Mouse (Mus musculus) layer of hippocampus, adult 11-12 months (tissue): ENCODE measurements at regions not wholly inside any gene's neighbourhood (a gene's known extent, or its start where the extent isn't known, plus 50 kb on each side); places are given as distances from the start of the nearest gene placed in this dataset.
A peak's percentile ranks its signal among the peaks of the same experiment; 100 is the strongest.

Experiments used
- DNase-seq: peaks from one replicate; pipeline ENCODE4 v3.0.0; 2022; ENCODE audit warnings: low spot score

- DNase-seq: no peak
Measured at GRCm38 (mm10) chr14:105950924-105951323, 54.3 kb upstream of the Spry2 start.

- no peak for DNase-seq
Measured at GRCm38 (mm10) chr14:105955082-105955481, 58.5 kb upstream of the Spry2 start.

- DNase-seq: no peak
Measured at GRCm38 (mm10) chr14:105956796-105957195, 60.2 kb upstream of the Spry2 start.

- no peak for DNase-seq
Measured at GRCm38 (mm10) chr14:105958005-105958404, 61.4 kb upstream of the Spry2 start.

- DNase-seq: no peak
Measured at GRCm38 (mm10) chr14:105979544-105980323, 83.1 kb upstream of the Spry2 start.

GRCm38 (mm10) chr14:105980324-105980680, 83.7 kb upstream of the Spry2 start:
- DNase-seq: no peak

- DNase-seq: no peak
Measured at GRCm38 (mm10) chr14:105987341-105987882, 90.8 kb upstream of the Spry2 start.

GRCm38 (mm10) chr14:105988738-105989137, 92.1 kb upstream of the Spry2 start:
- DNase-seq: no peak

- no peak for DNase-seq
Measured at GRCm38 (mm10) chr14:105993124-105993523, 96.5 kb upstream of the Spry2 start.

- no peak for DNase-seq
Measured at GRCm38 (mm10) chr14:105999801-106000200, 103.2 kb upstream of the Spry2 start.

GRCm38 (mm10) chr14:106007769-106008168, 98.2 kb upstream of the Trim52 start:
- DNase-seq: no peak

- DNase-seq: no peak
Measured at GRCm38 (mm10) chr14:106008951-106009350, 97.0 kb upstream of the Trim52 start.

GRCm38 (mm10) chr14:106010961-106011360, 95.0 kb upstream of the Trim52 start:
- no peak for DNase-seq

GRCm38 (mm10) chr14:106011991-106012427, 94.0 kb upstream of the Trim52 start:
- DNase-seq: no peak

GRCm38 (mm10) chr14:106022806-106023205, 83.2 kb upstream of the Trim52 start:
- DNase-seq: no peak

- DNase-seq: no peak
Measured at GRCm38 (mm10) chr14:106026815-106027214, 79.2 kb upstream of the Trim52 start.

- no peak for DNase-seq
Measured at GRCm38 (mm10) chr14:106027686-106028085, 78.3 kb upstream of the Trim52 start.

GRCm38 (mm10) chr14:106031094-106031493, 74.9 kb upstream of the Trim52 start:
- no peak for DNase-seq

GRCm38 (mm10) chr14:106033793-106034192, 72.2 kb upstream of the Trim52 start:
- no peak for DNase-seq

GRCm38 (mm10) chr14:106034933-106035665, 70.9 kb upstream of the Trim52 start:
- DNase-seq: no peak

- DNase-seq: no peak
Measured at GRCm38 (mm10) chr14:106044274-106044673, 61.7 kb upstream of the Trim52 start.

- peak; percentile 3 for DNase-seq
Measured at GRCm38 (mm10) chr14:106050231-106050630, 55.8 kb upstream of the Trim52 start.
